Mouse (Mus musculus): ENCODE data around the gene Abcf3. TPM values are rescaled to one million over a fixed set of nuclear protein-coding genes. Genes with fewer than 3 reads are reported as not detected.

The Abcf3 gene
- total RNA-seq (2021): 10 to 100 TPM; 59.8 to 70.7 TPM
- long read RNA-seq, experiment 1, transcript Abcf3-201 (21 exons, 3,090 nt): major isoform, 73 of 87 reads
- long read RNA-seq, experiment 1, partial matches to known transcripts: 3 of 87 reads
- long read RNA-seq, experiment 1, other reads (novel, unspliced or antisense): 11 of 87 reads
- long read RNA-seq, experiment 2, transcript Abcf3-201 (21 exons, 3,090 nt): major isoform, 73 of 90 reads
- long read RNA-seq, experiment 2, partial matches to known transcripts: 9 of 90 reads
- long read RNA-seq, experiment 2, other reads (novel, unspliced or antisense): 8 of 90 reads

GRCm38 (mm10) chr16:20548096-20548948, at the start of gene Abcf3:
Gene Abcf3, plus strand, starts transcription at chr16:20548577.
- TF ChIP-seq CTCF (IDR thresholded peaks at IDR 0.05): no peak
- peak; percentile 99 for DNase-seq
- intact Hi-C loops (cut with DNase I): loop anchor here (5.0 kb wide), 2 partner anchors 51 to 94 kb away; partner anchors contain the start of gene Eif2b5

GRCm38 (mm10) chr16:20498677-20499475, 49.5 kb upstream of the Abcf3 start, which contains the start of gene Eif2b5:
Gene Eif2b5, plus strand, starts transcription at chr16:20498817.
- H3K27ac ChIP-seq: peak within 1 kb of the TSS; percentile 93
- intact Hi-C loops (cut with DNase I): loop anchor here (5.0 kb wide), 2 partner anchors 48 to 263 kb away; partner anchors contain the start of gene Abcf3
- peak within 1 kb of the TSS; percentile 99 for H3K4me3 ChIP-seq
- TF ChIP-seq CTCF (IDR thresholded peaks at IDR 0.05): no peak
- peak; percentile 94 for DNase-seq

More at GRCm38 (mm10) chr16:20548096-20548948, at the start of gene Abcf3:
- H3K4me3 ChIP-seq: peak within 1 kb of the TSS; percentile 88
- peak within 1 kb of the TSS; percentile 89 for H3K27ac ChIP-seq

- no peak overlapping the region for H3K4me3 ChIP-seq
- DNase-seq: no peak
- TF ChIP-seq CTCF (IDR thresholded peaks at IDR 0.05): no peak
- intact Hi-C loops (cut with DNase I): no loop called here
- H3K27ac ChIP-seq: no peak overlapping the region
Observed at GRCm38 (mm10) chr16:20506000-20506399, 42.4 kb upstream of the Abcf3 start.

GRCm38 (mm10) chr16:20509349-20509748, 39.0 kb upstream of the Abcf3 start:
- Histone ChIP-seq H3K4me3 (no peak overlapping the region), H3K27ac (no peak overlapping the region)
- intact Hi-C loops (cut with DNase I): no loop called here
- peak; percentile 52 for TF ChIP-seq CTCF (IDR thresholded peaks at IDR 0.05)
- DNase-seq: peak; percentile 51

GRCm38 (mm10) chr16:20511277-20511847, 37.0 kb upstream of the Abcf3 start:
- H3K4me3 ChIP-seq: no peak overlapping the region
- TF ChIP-seq CTCF (IDR thresholded peaks at IDR 0.05): no peak
- intact Hi-C loops (cut with DNase I): no loop called here
- H3K27ac ChIP-seq: no peak overlapping the region
- no peak for DNase-seq

GRCm38 (mm10) chr16:20516032-20516431, 32.3 kb upstream of the Abcf3 start:
- no peak for TF ChIP-seq CTCF (IDR thresholded peaks at IDR 0.05)
- Histone ChIP-seq H3K27ac (peak overlapping the region; percentile 94), H3K4me3 (peak overlapping the region; percentile 80)
- DNase-seq: no peak
- intact Hi-C loops (cut with DNase I): loop anchor here (5.0 kb wide), 1 partner anchor 136 kb away; the partner anchor contains the start of gene Psmd2

GRCm38 (mm10) chr16:20516726-20517201, 31.6 kb upstream of the Abcf3 start, which contains the start of gene Dvl3:
Gene Dvl3, plus strand, starts transcription at chr16:20516982.
- peak within 1 kb of the TSS; percentile 94 for H3K27ac ChIP-seq
- intact Hi-C loops (cut with DNase I): loop anchor here (5.0 kb wide), 1 partner anchor 136 kb away; the partner anchor contains the start of gene Psmd2
- TF ChIP-seq CTCF (IDR thresholded peaks at IDR 0.05): peak; percentile 64
- H3K4me3 ChIP-seq: peak within 1 kb of the TSS; percentile 80
- peak; percentile 97 for DNase-seq

GRCm38 (mm10) chr16:20517216-20517615, 31.2 kb upstream of the Abcf3 start:
- DNase-seq: no peak
- intact Hi-C loops (cut with DNase I): loop anchor here (5.0 kb wide), 1 partner anchor 135 kb away; the partner anchor contains the start of gene Psmd2

GRCm38 (mm10) chr16:20517701-20518374, 30.5 kb upstream of the Abcf3 start:
- H3K27ac ChIP-seq: peak overlapping the region; percentile 94
- intact Hi-C loops (cut with DNase I): loop anchor here (2.0 to 5.0 kb wide), 2 partner anchors 17 to 134 kb away; partner anchors contain the start of genes Ap2m1 and Psmd2
- peak overlapping the region; percentile 80 for H3K4me3 ChIP-seq
- peak; percentile 38 for DNase-seq
- no peak for TF ChIP-seq CTCF (IDR thresholded peaks at IDR 0.05)

More at GRCm38 (mm10) chr16:20517216-20517615, 31.2 kb upstream of the Abcf3 start:
- Histone ChIP-seq H3K4me3 (peak overlapping the region; percentile 80), H3K27ac (peak overlapping the region; percentile 94)
- TF ChIP-seq CTCF (IDR thresholded peaks at IDR 0.05): no peak

GRCm38 (mm10) chr16:20523886-20524285, 24.5 kb upstream of the Abcf3 start:
- intact Hi-C loops (cut with DNase I): no loop called here
- no peak overlapping the region for H3K27ac ChIP-seq
- TF ChIP-seq CTCF (IDR thresholded peaks at IDR 0.05): no peak
- no peak overlapping the region for H3K4me3 ChIP-seq
- DNase-seq: no peak

GRCm38 (mm10) chr16:20528779-20529178, 19.6 kb upstream of the Abcf3 start:
- Histone ChIP-seq H3K27ac (no peak overlapping the region), H3K4me3 (no peak overlapping the region)
- intact Hi-C loops (cut with DNase I): no loop called here
- TF ChIP-seq CTCF (IDR thresholded peaks at IDR 0.05): no peak
- no peak for DNase-seq

Measured in gastrocnemius, adult 2 months (tissue).